Mouse (Mus musculus) layer of hippocampus, postnatal 25 days (tissue): ENCODE data around the gene Ly6g6d. TPM values are rescaled to one million over a fixed set of nuclear protein-coding genes. Genes with fewer than 3 reads are reported as not detected.
A peak's percentile ranks its signal among the peaks of the same experiment; 100 is the strongest.

ENCODE experiments used
- DNase-seq, 2 experiments: peaks; one replicate each; pipeline ENCODE4 v3.0.0; 2022; ENCODE audit warnings: mixed read lengths in 2 of 2, low spot score in 1 of 2; ENCODE audit errors: extremely low spot score in 1 of 2
- total RNA-seq, 2 experiments: library from RNA; stranded (reverse); gene quantifications; 2 replicates each; pipeline ENCODE4 v1.2.3; 2021

Ly6g6d gene
- total RNA-seq, 2 experiments from 2014 or later, result 0.80 to 1.2 TPM

DNA sequence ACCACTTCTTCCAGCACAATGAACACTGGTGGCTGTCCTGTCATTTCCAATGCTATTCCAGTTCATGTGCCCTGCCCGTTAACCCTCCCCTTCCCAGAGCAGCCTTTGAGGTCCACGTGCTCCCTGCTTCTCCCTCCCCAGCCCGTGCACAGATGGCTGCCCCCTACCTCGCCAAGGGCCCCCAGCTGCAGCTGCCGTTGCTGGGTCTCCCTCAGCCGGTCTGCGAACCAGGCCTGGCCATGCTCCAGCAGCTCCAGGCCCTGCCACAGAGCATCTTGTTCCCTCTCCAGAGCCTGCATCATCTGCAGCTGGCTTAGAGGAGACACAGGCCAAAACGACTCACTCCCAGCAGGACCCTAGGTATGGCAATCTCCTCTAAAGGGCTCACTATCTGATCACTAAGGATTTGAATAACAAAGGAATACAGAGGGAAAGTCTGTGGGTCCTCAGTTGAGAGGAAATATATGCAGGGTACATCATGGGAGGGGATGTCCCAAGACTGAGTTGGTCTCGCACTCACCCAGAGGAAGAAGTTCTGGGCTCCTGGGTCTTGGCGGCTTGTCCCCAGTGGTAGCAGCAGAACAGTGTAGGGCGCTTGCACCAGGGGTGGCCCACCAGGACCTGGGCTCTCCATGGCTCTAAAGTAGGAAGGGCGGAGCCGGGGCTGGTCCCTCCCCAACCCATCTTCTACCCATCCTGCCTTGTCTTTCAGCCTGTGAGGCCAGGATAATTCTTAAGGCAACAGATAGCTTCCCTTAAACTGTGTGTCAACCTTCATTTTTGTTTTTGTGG, 50.4 kb downstream of the Ly6g6d start, which contains the start of gene Sapcd1:
Gene Sapcd1, minus strand, starts transcription at position 740 of the 792 bp plus-strand sequence.
- peak; percentile 32 to 40 for DNase-seq

DNA sequence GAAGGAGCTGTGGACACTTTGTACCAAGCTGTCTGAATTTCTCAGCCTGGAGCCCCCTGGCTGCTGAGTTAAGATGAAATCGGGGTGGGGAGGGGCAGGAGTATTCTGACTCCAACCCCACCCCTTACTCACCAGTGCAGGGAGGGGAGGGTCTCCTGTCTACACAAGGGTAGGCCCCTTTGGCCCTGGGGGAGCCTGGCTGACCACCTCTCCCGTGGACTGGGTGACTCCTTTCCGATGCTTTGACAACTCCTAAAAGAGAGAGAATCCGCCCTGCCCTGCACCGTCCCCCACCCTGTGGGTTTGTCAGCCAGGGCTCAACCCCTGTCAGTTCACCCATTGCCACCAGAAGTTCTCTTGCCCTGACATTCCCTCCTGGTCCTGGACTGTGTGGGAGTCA, 51.7 kb downstream of the Ly6g6d start:
- DNase-seq, result no peak

DNA sequence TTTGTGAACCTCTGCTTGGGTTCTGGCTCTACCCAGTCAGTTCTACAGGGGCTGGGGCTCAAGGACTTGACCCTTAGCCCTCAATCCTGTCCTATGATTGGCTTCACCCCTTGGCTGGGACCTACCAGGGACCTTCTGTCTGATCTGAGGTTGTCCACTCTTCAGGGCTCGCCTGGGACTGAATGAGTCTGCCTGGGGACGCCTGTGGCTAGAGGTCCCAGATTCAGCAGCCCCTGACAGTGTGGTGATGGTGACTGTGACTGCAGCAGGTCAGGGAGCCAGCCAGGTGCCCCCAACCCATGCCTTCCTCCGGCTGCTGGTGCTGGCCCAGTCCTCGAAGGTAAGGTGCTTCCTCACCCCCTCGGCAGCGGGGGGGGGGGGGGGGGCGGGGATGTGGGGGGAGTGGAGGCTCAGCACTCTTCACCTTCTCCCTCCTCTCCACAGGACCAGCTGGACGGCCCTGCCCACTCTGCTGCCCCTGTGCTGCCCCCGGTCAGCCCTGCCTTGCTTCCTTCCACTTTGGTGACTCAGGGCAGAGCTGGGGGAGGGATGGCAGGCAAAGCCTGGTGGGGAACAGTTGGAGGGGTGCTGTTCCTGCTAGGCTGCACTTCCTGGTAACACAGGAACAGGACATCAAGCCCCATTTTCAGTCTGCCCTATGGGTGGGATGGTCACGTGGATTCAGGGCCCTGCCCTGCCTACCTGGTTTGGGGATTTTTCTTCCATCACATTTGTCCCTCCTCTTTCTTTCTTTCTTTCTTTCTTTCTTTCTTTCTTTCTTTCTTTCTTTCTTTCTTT, 53.0 kb downstream of the Ly6g6d start:
- no peak for DNase-seq

DNA sequence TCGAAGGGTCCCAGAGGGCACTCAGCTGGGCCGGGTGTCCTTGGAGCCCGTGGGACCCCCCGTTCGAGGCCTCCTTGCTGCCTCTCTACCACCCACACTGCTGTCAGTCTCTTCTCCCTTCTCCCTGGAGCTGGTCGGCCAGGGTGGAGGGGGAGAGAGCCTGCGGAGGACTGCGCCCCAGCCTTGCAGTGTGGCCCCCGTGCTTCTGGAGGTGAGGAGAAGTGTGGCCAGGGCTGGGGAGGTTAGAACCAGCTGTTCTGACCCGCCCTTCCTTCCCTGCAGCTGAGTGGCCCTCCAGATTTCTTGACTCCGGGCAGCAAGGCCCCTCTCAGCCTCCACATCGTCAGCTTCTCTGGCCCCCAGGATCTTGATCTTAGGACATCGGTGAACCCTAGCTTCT, 53.6 kb downstream of the Ly6g6d start:
- no peak for DNase-seq

DNA sequence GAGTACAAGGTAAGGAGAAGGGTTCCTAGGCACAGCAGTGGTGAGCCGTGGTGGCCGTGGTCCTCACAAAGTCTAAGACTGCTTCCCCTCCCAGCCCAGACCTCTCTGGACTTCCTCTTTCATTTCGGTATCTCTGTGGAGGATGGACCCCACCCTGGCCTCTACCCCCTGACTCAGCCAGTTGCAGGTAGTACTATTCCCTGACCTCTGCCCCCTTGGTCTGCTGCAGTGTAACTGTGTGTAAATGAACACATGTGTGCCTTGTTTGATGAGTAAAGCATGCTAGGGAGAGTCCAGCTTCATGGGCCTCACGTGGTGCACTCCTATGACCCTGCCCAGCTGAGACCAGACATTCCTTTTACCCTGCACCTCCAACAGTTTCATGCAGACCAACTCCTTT, 54.1 kb downstream of the Ly6g6d start:
- no peak for DNase-seq

DNA sequence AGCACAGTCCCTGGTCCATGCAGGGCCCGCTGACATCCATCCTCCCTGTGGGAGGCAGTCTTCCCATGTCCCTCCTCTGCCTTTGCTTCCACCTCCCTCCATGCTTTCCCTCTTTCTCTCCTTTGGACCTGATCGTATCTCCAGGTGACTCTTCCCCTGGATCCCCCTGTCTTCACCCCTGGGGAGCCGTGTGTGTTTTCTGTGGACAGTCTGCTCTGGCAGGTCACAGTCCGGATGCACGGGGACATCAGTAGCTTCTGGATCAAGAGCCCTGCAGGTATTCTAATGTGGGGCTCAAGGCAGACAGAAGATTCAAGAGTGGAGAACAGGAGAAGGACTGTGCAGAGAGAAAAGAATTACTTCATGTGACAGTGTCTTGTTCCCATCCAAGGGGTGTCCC, 54.6 kb downstream of the Ly6g6d start:
- DNase-seq, result no peak

DNA sequence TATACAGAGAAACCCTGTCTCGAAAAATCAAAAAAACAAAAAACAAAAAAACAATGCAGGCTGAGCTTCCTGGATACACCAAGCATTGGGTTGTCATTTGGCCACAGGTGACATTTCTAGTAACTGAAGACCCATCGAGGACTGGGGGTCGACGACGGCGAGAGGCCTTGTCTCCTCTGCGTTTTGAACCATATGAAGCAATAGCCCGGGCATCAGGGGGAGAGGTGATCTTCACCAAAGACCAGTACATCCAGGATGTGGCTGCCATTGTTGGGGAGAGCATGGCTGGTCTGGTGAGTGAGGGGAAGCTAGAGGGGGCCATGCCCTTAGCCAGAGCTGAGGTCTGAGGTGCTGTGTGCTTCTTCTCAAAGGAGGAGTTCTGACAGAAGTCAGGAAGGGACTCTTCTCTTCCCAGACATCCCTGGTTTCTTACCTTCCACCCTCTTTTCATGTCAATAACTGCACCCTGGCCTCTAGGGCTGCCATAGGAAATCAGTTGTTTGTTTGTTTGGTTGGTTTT, 55.3 kb downstream of the Ly6g6d start:
- DNase-seq, result no peak

DNA sequence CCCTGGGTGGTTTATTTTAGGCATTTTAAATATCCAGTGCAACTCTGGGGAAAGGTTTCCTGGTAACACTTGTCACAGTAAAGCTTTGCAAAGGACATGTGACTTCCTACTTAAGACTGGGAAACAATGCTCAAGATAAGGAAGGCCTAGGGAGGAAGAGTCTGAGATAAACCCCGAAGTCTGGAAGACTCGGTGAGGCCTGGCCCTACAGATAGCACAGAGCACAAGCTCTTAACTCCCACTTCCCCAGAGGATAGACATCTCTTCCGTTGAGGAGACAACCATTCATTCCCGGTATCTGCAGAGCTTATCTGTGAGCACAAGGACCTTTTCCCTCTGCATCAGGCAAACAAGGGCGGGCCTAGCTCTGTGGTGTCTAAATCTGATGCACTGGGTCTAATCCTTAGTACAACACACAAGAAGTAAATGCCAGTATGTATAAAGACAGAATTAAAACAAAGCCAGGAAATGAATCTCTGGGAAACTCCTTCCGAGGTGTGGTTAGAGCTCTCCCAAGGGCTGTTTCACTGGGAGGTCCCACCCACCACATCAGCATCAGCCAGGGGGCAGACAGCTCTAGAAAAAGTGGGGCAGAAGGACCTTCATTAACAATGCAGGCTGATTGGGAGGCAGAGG, 55.9 kb downstream of the Ly6g6d start:
- DNase-seq, result no peak

Other genes with a start within 250 kb of the Ly6g6d start
- gene Stk19, start 241.1 kb downstream of the Ly6g6d start, total RNA-seq, result 10 to 100 TPM; 57.3 to 59.8 TPM
- 10 to 100 TPM; 36.7 to 37.7 TPM for gene Dxo, start 241.0 kb downstream of the Ly6g6d start, total RNA-seq
- gene Skiv2l, start 227.9 kb downstream of the Ly6g6d start, total RNA-seq, result 10 to 100 TPM; 64.7 to 72.4 TPM
- gene Nelfe, start 227.7 kb downstream of the Ly6g6d start, total RNA-seq, result 10 to 100 TPM; 32.1 to 39.1 TPM
- under 1 TPM in 1 of 2 experiments, not detected in 1; 0.17 TPM for gene Cfb, start 215.5 kb downstream of the Ly6g6d start, total RNA-seq
- gene Zbtb12, start 198.6 kb downstream of the Ly6g6d start, total RNA-seq, result 1 to 10 TPM; 7.3 to 7.7 TPM
- not detected for gene Gm20547, start 196.0 kb downstream of the Ly6g6d start, total RNA-seq
- 1 to 10 TPM in 1 of 2 experiments, under 1 TPM in 1; 0.86 to 1.9 TPM for gene C2, start 179.8 kb downstream of the Ly6g6d start, total RNA-seq
- 100 to 1,000 TPM; 164 to 188 TPM for gene Ehmt2, start 179.6 kb downstream of the Ly6g6d start, total RNA-seq
- under 1 TPM; 0.20 to 0.21 TPM for gene Slc44a4, start 163.6 kb downstream of the Ly6g6d start, total RNA-seq
- gene Neu1, start 146.8 kb downstream of the Ly6g6d start, total RNA-seq, result 10 to 100 TPM; 37.2 to 37.4 TPM
- gene Hspa1b, start 118.8 kb downstream of the Ly6g6d start, total RNA-seq, result 10 to 100 TPM; 17.0 to 23.5 TPM
- gene Gm20481, start 108.2 kb downstream of the Ly6g6d start, total RNA-seq, result not detected
- 10 to 100 TPM; 14.9 to 17.9 TPM for gene Hspa1a, start 105.9 kb downstream of the Ly6g6d start, total RNA-seq
- gene Hspa1l, start 105.4 kb downstream of the Ly6g6d start, total RNA-seq, result under 1 TPM; 0.22 to 0.31 TPM
- gene Lsm2, start 96.2 kb downstream of the Ly6g6d start, total RNA-seq, result 10 to 100 TPM; 18.1 to 19.3 TPM
- 10 to 100 TPM; 43.7 to 55.6 TPM for gene Vars, start 77.1 kb downstream of the Ly6g6d start, total RNA-seq
- under 1 TPM; 0.07 to 0.23 TPM for gene Vwa7, start 61.5 kb downstream of the Ly6g6d start, total RNA-seq
- 1 to 10 TPM in 1 of 2 experiments, under 1 TPM in 1; 0.64 to 1.1 TPM for gene Sapcd1, start 50.0 kb downstream of the Ly6g6d start, total RNA-seq
- under 1 TPM; 0.62 to 0.82 TPM for gene Msh5, start 31.3 kb downstream of the Ly6g6d start, total RNA-seq
- 10 to 100 TPM in 1 of 2 experiments, 1 to 10 TPM in 1; 9.7 to 10.1 TPM for gene Clic1, start 28.1 kb downstream of the Ly6g6d start, total RNA-seq
- 10 to 100 TPM; 19.5 to 20.7 TPM for gene Ddah2, start 19.0 kb downstream of the Ly6g6d start, total RNA-seq
- not detected for gene Ly6g6c, start 12.7 kb downstream of the Ly6g6d start, total RNA-seq
- not detected for gene Mpig6b, start 11.9 kb downstream of the Ly6g6d start, total RNA-seq
- gene Ly6g6e, start 1.2 kb downstream of the Ly6g6d start, total RNA-seq, result 1 to 10 TPM; 4.1 to 4.3 TPM
- not detected for gene Ly6g6f, start 7.5 kb upstream of the Ly6g6d start, total RNA-seq
- gene Abhd16a, start 11.2 kb upstream of the Ly6g6d start, total RNA-seq, result 10 to 100 TPM; 97.9 to 98.1 TPM
- gene Ly6g5c, start 30.2 kb upstream of the Ly6g6d start, total RNA-seq, result not detected
- gene Ly6g5b, start 37.4 kb upstream of the Ly6g6d start, total RNA-seq, result under 1 TPM; 0.42 to 0.54 TPM
- gene Gpank1, start 43.4 kb upstream of the Ly6g6d start, total RNA-seq, result 10 to 100 TPM; 14.2 to 14.4 TPM
- 100 to 1,000 TPM; 179 to 181 TPM for gene Csnk2b, start 44.0 kb upstream of the Ly6g6d start, total RNA-seq
- gene D17H6S53E, start 48.3 kb upstream of the Ly6g6d start, total RNA-seq, result 10 to 100 TPM; 27.0 to 27.3 TPM
- gene Apom, start 54.0 kb upstream of the Ly6g6d start, total RNA-seq, result not detected
- gene Bag6, start 57.1 kb upstream of the Ly6g6d start, total RNA-seq, result 100 to 1,000 TPM; 290 to 320 TPM
- 100 to 1,000 TPM; 302 to 353 TPM for gene Prrc2a, start 86.8 kb upstream of the Ly6g6d start, total RNA-seq
- gene Aif1, start 98.0 kb upstream of the Ly6g6d start, total RNA-seq, result 10 to 100 TPM; 10.4 to 10.8 TPM
- 1 to 10 TPM; 8.1 to 8.9 TPM for gene Lst1, start 110.4 kb upstream of the Ly6g6d start, total RNA-seq
- under 1 TPM; 0.42 to 0.54 TPM for gene Ltb, start 116.4 kb upstream of the Ly6g6d start, total RNA-seq
- not detected for gene Tnf, start 123.9 kb upstream of the Ly6g6d start, total RNA-seq
- gene Lta, start 127.3 kb upstream of the Ly6g6d start, total RNA-seq, result under 1 TPM in 1 of 2 experiments, not detected in 1; 0.20 TPM
- not detected for gene Gm16181, start 142.8 kb upstream of the Ly6g6d start, total RNA-seq
- gene Atp6v1g2, start 155.6 kb upstream of the Ly6g6d start, total RNA-seq, result 100 to 1,000 TPM; 607 to 639 TPM
- gene Nfkbil1, start 157.7 kb upstream of the Ly6g6d start, total RNA-seq, result 10 to 100 TPM; 13.7 to 14.8 TPM
- gene Ddx39b, start 163.7 kb upstream of the Ly6g6d start, total RNA-seq, result 100 to 1,000 TPM; 213 to 229 TPM
- gene H2-D1, start 184.7 kb upstream of the Ly6g6d start, total RNA-seq, result 10 to 100 TPM; 14.6 to 15.9 TPM
- under 1 TPM in 1 of 2 experiments, not detected in 1; 0.42 TPM for gene H2-Q1, start 242.3 kb upstream of the Ly6g6d start, total RNA-seq